Comparison of ENCODE assay signal across 8 mouse cellular contexts in the genomic region with DNA sequence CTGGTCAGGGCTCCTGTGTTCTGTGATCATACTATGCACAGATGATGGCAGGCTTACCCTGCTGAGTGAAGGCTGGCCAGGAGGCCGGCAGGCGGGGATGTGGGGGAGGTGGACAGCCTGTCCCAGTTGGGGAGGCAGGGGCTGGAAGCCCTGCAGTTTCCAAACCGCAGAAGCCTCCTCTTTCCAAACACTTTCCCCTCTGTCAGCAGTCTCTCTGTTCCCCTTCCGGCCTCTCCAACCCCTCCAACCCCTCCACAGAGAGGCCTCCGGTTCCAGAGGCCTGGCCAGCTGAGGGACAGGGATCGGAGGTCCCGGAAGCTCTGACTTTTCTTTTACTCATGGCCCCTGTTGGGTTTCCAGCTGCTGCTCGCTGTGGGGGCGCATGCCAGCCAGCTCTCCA.
A peak's percentile ranks its signal among the peaks of the same experiment; 100 is the strongest.
DNase-seq lines count a peak whose midpoint lies in the region; ATAC-seq lines count a peak whose summit lies in the region.

No protein-coding gene starts in this region.

- no peaks in the 10 kb centered on the region for H3K27me3 ChIP-seq in forebrain, embryonic 10.5 days (ENCODE audit: poor library complexity, severe bottlenecking)
- no peaks in the 10 kb centered on the region for H3K27me3 ChIP-seq in forebrain, embryonic 16.5 days (replicated peaks; ENCODE audit: control insufficient read depth, insufficient read depth, low read length)
- no peaks in the 10 kb centered on the region for H3K27me3 ChIP-seq in kidney, embryonic 15.5 days

- 86% methylated on average over 9 of the region's 9 CpGs for WGBS in forebrain, embryonic 10.5 days
- 83% methylated on average over 9 of the region's 9 CpGs for WGBS in forebrain, embryonic 16.5 days
- WGBS in kidney, embryonic 15.5 days = 48% methylated on average over 9 of the region's 9 CpGs

- H3K36me3 ChIP-seq in forebrain, embryonic 10.5 days (replicated peaks) = peaks cover 95% of the 10 kb centered on the region
- no peaks in the 10 kb centered on the region for H3K36me3 ChIP-seq in forebrain, embryonic 16.5 days (ENCODE audit: control insufficient read depth, insufficient read depth)
- peaks cover 77% of the 10 kb centered on the region for H3K36me3 ChIP-seq in kidney, embryonic 15.5 days

- no peak overlapping the region for H3K4me3 ChIP-seq in forebrain, embryonic 10.5 days
- H3K4me3 ChIP-seq in forebrain, embryonic 16.5 days (replicated peaks; ENCODE audit: low read length) = no peak overlapping the region
- H3K4me3 ChIP-seq in kidney, embryonic 15.5 days (replicated peaks) = no peak overlapping the region

- H3K4me2 ChIP-seq in forebrain, embryonic 16.5 days (ENCODE audit: low read length) = no peak overlapping the region
- no peak overlapping the region for H3K4me2 ChIP-seq in kidney, embryonic 15.5 days

- no peak for DNase-seq in forebrain, embryonic 10.5 days (ENCODE audit: extremely low spot score, low spot score)
- DNase-seq in spleen, postnatal 36 days (ENCODE audit: low spot score in 2 of 2) = peak; percentile 10 to 19
- DNase-seq in spleen, postnatal 4 days (ENCODE audit: low spot score in 2 of 2) = no peak
- peak; percentile 59 for DNase-seq in testis, postnatal 10 days (ENCODE audit: low spot score)
- no peak for DNase-seq in thymus, postnatal 0 days (ENCODE audit: low spot score)
- no peak for DNase-seq in cerebellum, adult 9-10 months

- H3K9me3 ChIP-seq in forebrain, embryonic 10.5 days = no peaks in the 10 kb centered on the region
- no peaks in the 10 kb centered on the region for H3K9me3 ChIP-seq in forebrain, embryonic 16.5 days (ENCODE audit: control insufficient read depth, low read length)
- H3K9me3 ChIP-seq in kidney, embryonic 15.5 days (replicated peaks) = no peaks in the 10 kb centered on the region

- H3K27ac ChIP-seq in forebrain, embryonic 10.5 days = peak overlapping the region; percentile 3; the same call in 1 of the 2 replicates
- no peak overlapping the region for H3K27ac ChIP-seq in forebrain, embryonic 16.5 days (ENCODE audit: low read length)
- peak overlapping the region; percentile 84 for H3K27ac ChIP-seq in kidney, embryonic 15.5 days

- peaks cover 11% of the 10 kb centered on the region for H3K4me1 ChIP-seq in forebrain, embryonic 10.5 days
- peaks cover 14% of the 10 kb centered on the region for H3K4me1 ChIP-seq in forebrain, embryonic 16.5 days (replicated peaks; ENCODE audit: control insufficient read depth, insufficient read depth, low read length)
- peaks cover 47% of the 10 kb centered on the region for H3K4me1 ChIP-seq in kidney, embryonic 15.5 days

- H3K9ac ChIP-seq in forebrain, embryonic 16.5 days (replicated peaks; ENCODE audit: low read depth, low read length) = no peak overlapping the region
- no peak overlapping the region for H3K9ac ChIP-seq in kidney, embryonic 15.5 days

- no peak for ATAC-seq in forebrain, embryonic 16.5 days
- ATAC-seq in kidney, embryonic 15.5 days (replicated peaks; ENCODE audit: low FRiP score) = no peak

Comparison
In these comparisons a context has a peak if more than half of its experiments do, and no peak if none do; other contexts are left out.
1. DNase-seq: peak in spleen, postnatal 36 days (2 of 2) and testis, postnatal 10 days (single experiment); none in forebrain, embryonic 10.5 days (single experiment), spleen, postnatal 4 days (0 of 2), thymus, postnatal 0 days (single experiment) and cerebellum, adult 9-10 months (single experiment).